Mouse (Mus musculus): ENCODE results near the gene Loxl3. TPM values are rescaled to one million over a fixed set of nuclear protein-coding genes. Genes with fewer than 3 reads are reported as not detected.
A peak's percentile ranks its signal among the peaks of the same experiment; 100 is the strongest.

Gene Loxl3
- polyA plus RNA-seq, 1 experiment: 3.1 TPM

DNA sequence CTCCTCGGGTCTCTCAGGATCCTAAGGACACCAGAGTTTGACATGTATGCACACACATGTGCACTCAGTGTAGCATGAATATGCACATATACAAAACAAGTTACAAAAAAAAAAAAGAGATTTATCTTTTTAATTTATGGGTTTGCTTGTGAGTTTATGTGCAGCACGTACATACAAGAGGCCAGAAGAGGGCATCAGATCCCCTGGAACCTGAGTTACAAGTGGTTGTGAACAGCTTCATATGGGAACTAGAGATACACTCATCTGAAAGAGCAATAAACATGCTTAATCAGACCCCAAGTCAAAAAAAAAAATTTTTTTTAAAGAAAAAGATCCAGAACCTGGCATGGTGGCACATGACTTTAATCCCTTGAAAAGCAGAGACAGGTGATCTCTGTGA, 41.0 kb downstream of the Loxl3 start:
- no peak for DNase-seq (ENCODE audit: low read depth in 1 of 2, low spot score in 2 of 2)
- H3K27ac ChIP-seq (ENCODE audit: insufficient read depth, low read length): no peak overlapping the region
- H3K4me3 ChIP-seq (ENCODE audit: extremely low read depth, insufficient read depth, insufficient read length): no peak overlapping the region
- TF ChIP-seq CTCF (IDR thresholded peaks at IDR 0.05; ENCODE audit: extremely low read depth, insufficient read depth, insufficient read length, insufficient replicate concordance) (no peak), POLR2A (IDR thresholded peaks at IDR 0.05; ENCODE audit: low read depth, low read length) (no peak)
- WGBS: 18% methylated on average over 2 of the region's 2 CpGs
- H3K27me3 ChIP-seq (ENCODE audit: control insufficient read depth, insufficient read depth, low read length): peaks cover 18% of the 10 kb centered on the region
- no peaks in the 10 kb centered on the region; the same call in 1 of the 2 replicates for H3K36me3 ChIP-seq (ENCODE audit: control insufficient read depth, insufficient read depth, low read length)
- H3K4me1 ChIP-seq (ENCODE audit: control insufficient read depth, insufficient read depth, insufficient read length): peaks cover 14% of the 10 kb centered on the region

DNA sequence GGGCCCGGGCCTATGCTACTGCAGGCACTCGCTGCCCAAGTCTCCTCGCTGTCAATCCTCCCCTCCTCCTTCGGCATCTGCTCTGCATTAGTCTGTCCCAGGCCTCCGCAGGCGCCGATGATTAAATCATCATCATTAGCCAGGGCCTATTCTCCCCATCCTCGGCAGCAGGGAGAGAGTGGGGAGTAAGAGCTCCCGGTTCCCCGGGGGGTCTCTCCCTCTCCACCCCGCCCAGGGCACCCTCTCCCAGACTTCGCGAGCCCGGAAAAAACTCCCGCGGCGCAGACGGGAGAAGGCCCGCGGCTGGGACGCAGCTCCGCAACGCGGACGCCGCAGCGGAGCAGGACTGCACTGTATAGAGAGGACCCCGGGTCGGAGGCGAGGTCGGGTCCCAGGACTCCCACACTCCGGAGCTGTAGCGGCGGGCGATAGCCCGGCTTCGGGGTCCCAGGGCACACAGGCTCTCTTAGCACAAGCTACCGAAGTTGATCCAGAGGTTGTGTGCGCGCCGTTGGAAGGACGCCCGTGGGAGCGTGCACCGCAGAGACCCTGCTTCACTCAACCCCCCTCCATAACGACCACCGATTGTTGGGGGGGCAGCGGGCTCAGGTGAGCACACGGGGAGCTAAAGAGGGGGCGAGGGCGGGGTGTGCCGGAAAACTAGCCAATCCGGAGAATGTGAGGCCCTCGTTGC, 43.8 kb downstream of the Loxl3 start, which contains the start of gene Pcgf1:
Gene Pcgf1 (plus strand): TSS at position 240 of the 694 bp plus-strand sequence.
- H3K27me3 ChIP-seq (ENCODE audit: control insufficient read depth, insufficient read depth, low read length): peaks cover 1% of the 10 kb centered on the region; the same call in 1 of the 2 replicates
- peak within 1 kb of the TSS; percentile 94 for H3K27ac ChIP-seq (ENCODE audit: insufficient read depth, low read length)
- H3K4me3 ChIP-seq (ENCODE audit: extremely low read depth, insufficient read depth, insufficient read length): peak within 1 kb of the TSS; percentile 91
- peaks cover 3% of the 10 kb centered on the region; the same call in 1 of the 2 replicates for H3K4me1 ChIP-seq (ENCODE audit: control insufficient read depth, insufficient read depth, insufficient read length)
- DNase-seq (ENCODE audit: low read depth in 1 of 2, low spot score in 2 of 2): no peak
- under 1% methylated on average over 54 of the region's 54 CpGs for WGBS
- no peak for TF ChIP-seq CTCF (IDR thresholded peaks at IDR 0.05; ENCODE audit: extremely low read depth, insufficient read depth, insufficient read length, insufficient replicate concordance)
- no peak for TF ChIP-seq POLR2A (IDR thresholded peaks at IDR 0.05; ENCODE audit: low read depth, low read length)
- H3K36me3 ChIP-seq (ENCODE audit: control insufficient read depth, insufficient read depth, low read length): peaks cover 1% of the 10 kb centered on the region

DNA sequence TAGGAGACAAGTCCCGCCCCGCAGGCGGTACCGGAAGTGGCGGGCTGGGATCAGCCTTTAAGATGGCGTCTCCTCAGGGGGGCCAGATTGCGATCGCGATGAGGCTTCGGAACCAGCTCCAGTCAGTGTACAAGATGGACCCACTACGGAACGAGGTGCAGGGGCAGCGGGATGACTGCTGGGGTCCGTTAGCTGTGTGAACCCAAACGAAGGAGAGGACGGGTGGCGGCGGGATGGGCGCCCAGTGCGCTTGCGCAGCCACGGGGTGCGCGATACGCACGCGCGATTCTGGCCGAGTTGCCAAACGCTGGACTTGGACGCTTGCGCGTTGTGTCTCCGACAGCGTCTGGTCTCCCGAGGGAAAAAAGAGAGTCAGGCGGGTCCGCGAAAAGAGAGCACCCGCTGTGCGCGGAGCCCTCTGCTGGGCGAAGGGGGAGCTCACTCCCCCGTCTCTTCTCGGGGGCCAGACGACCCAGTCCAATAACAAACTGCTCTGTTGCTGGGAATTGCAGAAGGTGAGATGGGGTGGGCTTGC, 44.4 kb downstream of the Loxl3 start:
- Histone ChIP-seq H3K4me1 (ENCODE audit: control insufficient read depth, insufficient read depth, insufficient read length) (peaks cover 3% of the 10 kb centered on the region; the same call in 1 of the 2 replicates), H3K27ac (ENCODE audit: insufficient read depth, low read length) (peak overlapping the region; percentile 94), H3K36me3 (ENCODE audit: control insufficient read depth, insufficient read depth, low read length) (peaks cover 1% of the 10 kb centered on the region), H3K4me3 (ENCODE audit: extremely low read depth, insufficient read depth, insufficient read length) (peak overlapping the region; percentile 91), H3K27me3 (ENCODE audit: control insufficient read depth, insufficient read depth, low read length) (0 out of 2 replicates have a peak, but pooled peaks cover 1% of the 10 kb centered on the region)
- TF ChIP-seq POLR2A (IDR thresholded peaks at IDR 0.05; ENCODE audit: low read depth, low read length): 0 out of 2 replicates have a peak, but pooled peaks have one; percentile 3
- peak; percentile 67 for TF ChIP-seq CTCF (IDR thresholded peaks at IDR 0.05; ENCODE audit: extremely low read depth, insufficient read depth, insufficient read length, insufficient replicate concordance)
- under 1% methylated on average over 46 of the region's 46 CpGs for WGBS
- DNase-seq (ENCODE audit: low read depth in 1 of 2, low spot score in 2 of 2): peak; percentile 96 to 99

DNA sequence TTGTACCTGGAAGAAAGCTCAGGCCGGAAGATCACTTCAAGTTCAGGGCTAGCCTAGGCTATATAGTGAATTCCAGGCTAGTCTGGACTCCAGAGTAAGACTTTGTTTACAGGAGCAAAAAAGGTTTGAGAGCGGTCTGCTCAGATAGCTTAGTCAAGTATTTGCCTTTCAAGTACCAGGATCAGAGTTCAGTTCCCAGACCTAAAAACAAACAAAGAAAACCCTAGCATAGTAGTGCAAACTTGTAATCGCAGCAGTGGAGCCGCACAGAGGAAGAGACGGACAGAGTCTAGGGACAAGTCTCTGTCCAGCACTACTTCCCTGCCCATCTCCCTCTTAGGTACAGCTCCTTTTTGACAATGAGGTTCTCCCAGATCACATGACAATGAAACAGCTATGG, 46.2 kb downstream of the Loxl3 start:
- 96% methylated on average over 5 of the region's 5 CpGs for WGBS

DNA sequence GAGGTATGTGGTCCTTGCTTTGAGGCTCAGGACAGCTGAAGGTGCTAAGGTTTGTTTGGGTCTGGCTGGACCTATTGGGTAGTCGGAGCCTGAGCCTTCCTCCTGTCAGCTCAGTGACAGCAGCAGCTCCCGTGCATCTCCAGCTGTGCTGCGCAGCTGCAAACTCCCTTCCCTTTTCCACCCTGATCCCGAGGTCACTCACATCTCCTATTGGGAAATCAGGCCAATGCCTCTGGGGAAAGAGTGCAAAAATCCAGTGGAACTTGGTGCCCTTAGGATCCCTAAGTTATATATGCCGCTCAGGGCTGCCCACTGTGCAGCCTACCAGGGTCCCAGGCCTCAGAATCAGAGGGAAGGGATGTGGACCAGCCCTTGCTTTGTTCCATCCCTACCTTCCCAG, 49.5 kb downstream of the Loxl3 start:
- 80% methylated on average over 5 of the region's 5 CpGs for WGBS
- H3K27me3 ChIP-seq (ENCODE audit: control insufficient read depth, insufficient read depth, low read length): peaks cover 9% of the 10 kb centered on the region
- peaks cover 6% of the 10 kb centered on the region; the same call in 1 of the 2 replicates for H3K4me1 ChIP-seq (ENCODE audit: control insufficient read depth, insufficient read depth, insufficient read length)
- H3K27ac ChIP-seq (ENCODE audit: insufficient read depth, low read length): no peak overlapping the region
- H3K36me3 ChIP-seq (ENCODE audit: control insufficient read depth, insufficient read depth, low read length): peaks cover 1% of the 10 kb centered on the region
- no peak for TF ChIP-seq POLR2A (IDR thresholded peaks at IDR 0.05; ENCODE audit: low read depth, low read length)
- TF ChIP-seq CTCF (IDR thresholded peaks at IDR 0.05; ENCODE audit: extremely low read depth, insufficient read depth, insufficient read length, insufficient replicate concordance): no peak
- DNase-seq (ENCODE audit: low read depth in 1 of 2, low spot score in 2 of 2): no peak
- H3K4me3 ChIP-seq (ENCODE audit: extremely low read depth, insufficient read depth, insufficient read length): no peak overlapping the region

More for the DNA sequence above, 46.2 kb downstream of the Loxl3 start:
- Histone ChIP-seq H3K4me3 (ENCODE audit: extremely low read depth, insufficient read depth, insufficient read length) (no peak overlapping the region), H3K4me1 (ENCODE audit: control insufficient read depth, insufficient read depth, insufficient read length) (peaks cover 3% of the 10 kb centered on the region; the same call in 1 of the 2 replicates), H3K27me3 (ENCODE audit: control insufficient read depth, insufficient read depth, low read length) (0 out of 2 replicates have a peak, but pooled peaks cover 1% of the 10 kb centered on the region), H3K27ac (ENCODE audit: insufficient read depth, low read length) (no peak overlapping the region), H3K36me3 (ENCODE audit: control insufficient read depth, insufficient read depth, low read length) (peaks cover 1% of the 10 kb centered on the region)
- DNase-seq (ENCODE audit: low read depth in 1 of 2, low spot score in 2 of 2): no peak
- TF ChIP-seq CTCF (IDR thresholded peaks at IDR 0.05; ENCODE audit: extremely low read depth, insufficient read depth, insufficient read length, insufficient replicate concordance) (no peak), POLR2A (IDR thresholded peaks at IDR 0.05; ENCODE audit: low read depth, low read length) (no peak)

DNA sequence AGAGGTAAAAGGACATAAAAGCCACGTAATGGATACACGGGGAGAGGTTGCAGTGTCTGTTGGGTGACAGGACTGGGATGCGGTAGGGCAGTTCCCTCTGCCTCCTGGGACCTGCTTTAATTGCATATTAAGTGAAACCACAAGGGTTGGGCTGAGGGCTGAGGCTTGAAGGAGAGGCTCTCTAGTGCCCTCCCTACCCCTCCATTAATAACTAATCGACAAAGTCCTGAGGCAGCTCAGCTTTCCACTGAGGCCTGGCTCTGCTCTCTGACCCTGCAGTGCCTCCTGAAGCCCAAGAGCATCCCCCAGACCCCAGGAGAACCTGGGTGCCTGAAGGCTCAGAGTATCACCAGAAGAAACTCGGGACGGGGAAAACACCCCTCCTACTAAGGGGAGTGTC, 50.5 kb downstream of the Loxl3 start:
- TF ChIP-seq POLR2A (IDR thresholded peaks at IDR 0.05; ENCODE audit: low read depth, low read length) (no peak), CTCF (IDR thresholded peaks at IDR 0.05; ENCODE audit: extremely low read depth, insufficient read depth, insufficient read length, insufficient replicate concordance) (no peak)

More for the DNA sequence above, 50.5 kb downstream of the Loxl3 start:
- Histone ChIP-seq H3K27ac (ENCODE audit: insufficient read depth, low read length) (no peak overlapping the region), H3K4me1 (ENCODE audit: control insufficient read depth, insufficient read depth, insufficient read length) (0 out of 2 replicates have a peak, but pooled peaks cover 3% of the 10 kb centered on the region), H3K27me3 (ENCODE audit: control insufficient read depth, insufficient read depth, low read length) (peaks cover 12% of the 10 kb centered on the region), H3K36me3 (ENCODE audit: control insufficient read depth, insufficient read depth, low read length) (peaks cover 1% of the 10 kb centered on the region), H3K4me3 (ENCODE audit: extremely low read depth, insufficient read depth, insufficient read length) (no peak overlapping the region)
- WGBS: 49% methylated on average over 6 of the region's 6 CpGs
- no peak for DNase-seq (ENCODE audit: low read depth in 1 of 2, low spot score in 2 of 2)
